Mouse (Mus musculus) gastrocnemius, postnatal 10 days (tissue): ENCODE data around the gene Large1. TPM values are rescaled to one million over a fixed set of nuclear protein-coding genes. Genes with fewer than 3 reads are reported as not detected.
"Not testable (repeated sequence)": the region's sequence is repeated elsewhere in the genome, so short reads cannot be mapped to it uniquely, and the experiment has no call there.

Experiments
- DNase-seq: peaks from one replicate; pipeline ENCODE4 v3.0.0; 2021; ENCODE audit warnings: mixed read lengths
- total RNA-seq, 2 experiments: library from RNA; stranded (reverse); gene quantifications; 2 replicates each; pipeline ENCODE4 v1.2.3; 2021

Large1 gene
- total RNA-seq, 2 experiments from 2014 or later = 25.1 to 26.9 TPM

DNA sequence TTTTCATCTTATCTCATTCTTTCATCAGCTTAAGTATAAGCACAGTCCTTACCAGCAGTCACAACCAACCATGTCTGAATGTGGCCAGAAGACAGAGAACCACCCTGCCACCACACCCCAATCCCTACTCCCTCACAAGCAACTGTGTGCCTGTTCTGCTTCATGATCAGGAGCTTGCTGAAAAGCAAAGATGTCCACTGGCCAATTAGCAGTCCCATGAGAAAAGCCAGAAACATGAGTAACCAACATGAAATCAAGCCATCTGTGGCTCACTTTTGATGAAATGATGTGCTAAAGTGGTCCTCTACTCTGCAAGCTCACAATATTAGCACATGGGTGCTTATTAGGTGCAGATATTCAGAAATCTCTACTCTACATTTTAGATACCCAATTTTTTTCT lies 57.8 kb downstream of the Large1 start:
- no peak for DNase-seq

DNA sequence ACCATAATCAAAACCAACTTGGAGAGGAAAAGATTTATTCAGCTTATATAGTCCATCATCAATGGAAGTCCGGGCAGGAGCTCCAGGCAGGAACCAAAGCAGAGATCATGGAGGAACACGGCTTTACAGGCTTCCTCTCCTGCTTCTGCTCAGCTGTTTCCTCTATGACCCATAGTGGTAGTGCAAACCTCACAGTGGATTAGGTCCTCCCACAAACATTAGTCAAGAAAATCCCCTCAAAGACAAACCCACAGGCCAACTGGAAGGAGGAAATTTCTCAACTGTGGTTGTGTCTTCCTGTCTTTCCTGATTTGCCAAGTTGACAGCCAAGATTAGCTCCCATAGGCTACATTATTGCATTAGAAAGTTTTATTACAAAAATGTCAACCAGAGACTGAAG lies 59.7 kb downstream of the Large1 start:
- no peak for DNase-seq

DNA sequence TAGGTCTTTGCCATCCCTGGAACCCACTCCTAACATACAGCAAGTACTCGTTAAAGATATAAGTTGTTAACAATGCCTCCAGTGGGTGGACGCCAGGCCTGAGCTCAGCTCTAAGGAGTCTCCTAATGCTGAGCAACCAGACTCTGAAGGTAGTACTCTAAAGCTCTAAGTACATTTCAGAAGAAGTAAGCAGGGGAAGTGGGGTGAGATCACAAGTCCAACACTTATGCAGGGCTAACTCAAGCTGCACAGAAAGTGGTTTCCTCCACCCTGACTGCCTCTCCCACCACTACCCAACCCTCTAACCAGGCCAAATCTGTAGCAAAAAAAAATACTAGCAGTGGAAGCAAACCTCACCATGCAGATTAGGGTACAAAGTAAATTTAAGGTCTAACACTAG lies 61.7 kb downstream of the Large1 start:
- no peak for DNase-seq

DNA sequence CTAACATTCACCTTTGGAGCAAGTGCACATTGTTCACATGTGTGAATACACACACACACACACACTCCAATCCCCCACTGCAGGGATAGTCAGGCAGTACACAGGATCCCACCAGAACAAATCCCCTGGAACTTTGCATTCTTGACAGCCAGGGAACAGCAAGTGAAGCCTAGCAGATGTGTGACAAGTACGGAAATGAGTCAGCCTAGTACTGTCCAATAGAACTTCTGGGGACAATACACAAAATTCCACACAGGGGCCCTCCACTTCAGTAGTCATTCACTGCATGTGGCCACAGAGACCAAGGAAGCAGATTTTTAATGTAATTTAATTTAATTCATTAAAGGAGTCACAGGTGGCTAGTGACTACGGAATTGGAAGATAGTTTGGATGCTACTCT lies 62.7 kb downstream of the Large1 start:
- no peak for DNase-seq

DNA sequence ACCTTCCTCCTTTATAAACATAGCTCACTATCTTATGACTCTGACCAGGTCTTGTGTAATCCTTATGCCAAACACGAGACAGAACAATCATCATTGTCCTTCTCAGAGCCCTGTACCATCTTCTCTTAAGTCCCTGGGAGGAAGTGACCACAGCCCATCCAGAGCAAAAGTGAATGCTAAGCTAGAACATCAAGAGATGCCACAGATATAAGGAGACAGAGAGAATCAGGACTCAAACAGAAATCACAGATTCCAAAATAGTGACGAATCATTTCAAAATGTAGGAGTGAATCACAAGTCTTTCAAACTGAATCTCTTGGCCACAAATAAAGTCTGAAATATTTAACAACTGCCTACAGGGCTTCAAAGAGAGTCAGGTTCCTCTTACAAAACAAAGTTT lies 63.5 kb downstream of the Large1 start:
- DNase-seq = no peak

DNA sequence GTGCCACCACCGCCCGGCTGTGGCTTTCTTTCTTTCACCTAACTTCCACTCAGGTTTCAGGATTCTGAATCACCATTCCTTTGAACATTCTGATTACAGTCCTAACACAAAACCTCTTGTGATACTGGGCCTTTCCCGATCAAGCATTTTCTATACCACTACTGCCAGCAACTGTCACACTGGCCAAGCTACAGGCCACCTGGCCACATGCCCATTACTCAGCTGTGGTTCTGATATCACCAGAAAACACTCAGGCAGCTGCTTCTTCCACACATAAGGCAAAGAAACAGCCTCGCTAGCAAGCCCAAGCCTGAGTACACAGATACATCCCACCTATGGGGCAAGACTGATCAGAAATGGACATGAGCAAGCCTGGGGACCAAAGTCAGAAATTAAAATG lies 71.3 kb downstream of the Large1 start:
- peak; percentile 38 for DNase-seq

DNA sequence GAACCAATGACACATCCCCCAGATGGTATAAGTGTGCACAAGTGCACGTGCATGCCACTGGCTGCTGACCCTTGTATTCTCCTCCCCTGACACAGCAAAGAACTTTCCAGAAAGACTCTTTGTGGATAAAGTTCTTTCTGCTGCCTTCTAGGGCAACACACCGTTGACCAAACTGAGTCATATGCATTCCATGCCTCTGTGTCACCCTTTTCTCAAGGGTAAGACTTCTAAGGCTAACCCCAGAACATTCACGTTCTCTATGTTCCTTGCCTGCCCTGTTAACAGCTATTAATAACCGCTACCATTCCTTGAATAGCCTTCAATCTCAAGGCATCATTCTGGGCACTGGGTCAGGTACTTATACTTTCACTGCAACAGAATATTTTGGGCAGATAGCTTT lies 77.3 kb downstream of the Large1 start:
- no peak for DNase-seq

DNA sequence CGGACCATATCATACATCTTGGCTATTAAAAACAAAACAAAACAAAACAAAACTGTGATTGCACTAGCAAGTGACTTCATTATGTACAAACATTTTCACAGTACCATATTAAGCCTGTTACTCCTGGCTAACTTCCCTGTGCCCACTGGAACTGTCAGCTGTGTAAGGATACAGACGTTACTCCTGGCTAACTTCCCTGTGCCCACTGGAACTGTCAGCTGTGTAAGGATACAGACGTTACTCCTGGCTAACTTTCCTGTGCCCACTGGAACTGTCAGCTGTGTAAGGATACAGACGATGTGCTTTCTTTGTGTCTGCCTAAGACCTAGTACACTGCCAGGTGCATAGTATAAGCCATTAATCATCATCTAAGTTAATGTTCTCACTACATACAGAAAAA lies 77.9 kb downstream of the Large1 start:
- not testable (repeated sequence) for DNase-seq

DNA sequence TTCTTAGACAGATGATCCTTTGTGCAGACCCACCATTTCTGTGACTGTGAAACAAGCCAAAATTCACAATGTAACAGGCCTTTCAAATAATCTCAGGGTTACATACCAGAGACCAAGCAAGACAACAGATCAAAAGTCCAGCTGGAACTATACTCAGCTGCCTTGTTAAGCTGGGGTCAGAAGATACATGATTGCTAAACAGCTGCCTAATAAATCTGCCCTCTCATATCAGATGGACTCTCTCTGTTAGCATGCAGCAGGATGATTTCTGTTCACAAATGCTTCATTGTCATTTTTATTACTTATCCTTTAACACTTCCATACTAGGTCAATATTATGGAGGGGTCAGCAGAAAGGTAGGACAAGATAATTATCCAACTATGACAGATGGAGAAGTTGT lies 80.2 kb downstream of the Large1 start:
- no peak for DNase-seq

DNA sequence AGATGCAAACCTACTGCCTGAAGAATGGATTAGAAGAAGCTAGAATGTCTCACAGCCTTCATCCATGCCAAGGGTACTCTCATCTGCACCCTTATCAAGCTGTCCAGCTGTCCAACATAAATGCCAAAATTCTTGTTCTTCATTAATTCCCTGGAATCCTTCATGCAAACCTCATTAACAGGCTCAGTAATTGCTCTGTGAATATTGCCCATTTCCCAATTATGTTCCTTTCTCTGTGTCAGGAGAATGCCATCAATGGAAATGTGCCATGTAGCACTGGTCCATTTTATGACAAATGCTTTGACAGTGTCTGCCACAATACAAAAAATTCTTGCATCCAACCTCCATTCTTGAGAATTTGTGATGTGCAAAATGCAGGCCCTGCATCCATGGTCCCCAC lies 82.3 kb downstream of the Large1 start:
- no peak for DNase-seq

DNA sequence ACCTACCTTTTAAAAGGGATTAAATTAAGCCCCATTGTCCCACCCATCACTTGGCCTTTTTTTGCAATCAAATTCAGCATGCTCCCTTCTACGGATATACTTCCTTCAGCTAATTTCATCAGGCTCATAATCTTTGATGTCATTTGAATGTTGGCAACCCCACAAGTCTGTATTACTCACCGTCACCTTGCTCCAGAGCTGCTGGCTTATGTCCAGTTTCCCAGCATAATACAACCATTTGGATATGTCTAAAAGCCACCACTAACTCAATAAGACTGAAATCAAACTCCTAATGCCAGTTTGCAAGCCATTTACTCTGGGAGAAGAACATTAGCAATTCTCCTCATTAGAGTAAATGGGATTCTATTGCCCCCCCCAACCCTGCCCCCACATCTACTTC lies 95.4 kb downstream of the Large1 start:
- no peak for DNase-seq

DNA sequence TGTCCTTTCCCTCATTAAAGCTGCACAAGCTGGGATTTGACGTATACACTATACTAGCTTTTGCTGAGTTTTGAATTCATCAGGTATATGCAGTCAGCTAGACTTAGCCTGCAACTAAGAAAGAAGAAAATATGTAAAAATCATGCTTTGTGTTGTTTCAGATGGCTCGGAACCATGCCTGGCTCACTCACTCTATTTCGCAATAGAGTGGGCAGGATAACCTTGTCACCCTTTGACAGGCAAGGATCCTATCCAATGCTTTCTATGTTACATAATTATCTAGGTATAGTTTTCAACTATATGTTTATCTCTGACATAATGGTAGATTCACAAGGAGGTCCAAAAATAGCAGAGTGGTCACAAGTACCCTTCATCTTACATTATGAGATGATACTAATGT lies 109.2 kb downstream of the Large1 start:
- no peak for DNase-seq

DNA sequence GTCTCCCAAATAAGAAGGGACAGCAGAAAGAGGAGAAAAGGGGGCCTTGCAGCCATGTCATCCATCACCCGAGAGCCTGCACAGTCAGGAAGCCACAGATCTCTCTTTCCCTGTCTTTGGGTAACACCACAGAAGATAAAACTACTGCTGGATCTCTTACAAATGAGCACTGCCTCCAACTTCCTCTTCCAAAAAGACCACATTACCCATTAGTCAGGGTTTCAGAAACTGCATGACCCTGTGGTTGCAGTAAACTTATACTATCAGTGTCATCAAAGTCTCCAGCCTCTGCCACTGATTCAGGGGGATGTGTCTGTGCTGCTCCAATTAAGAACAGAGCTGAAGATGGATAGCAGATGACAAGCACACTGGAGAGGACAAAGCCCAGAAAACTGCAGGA lies 111.3 kb downstream of the Large1 start:
- DNase-seq = no peak

DNA sequence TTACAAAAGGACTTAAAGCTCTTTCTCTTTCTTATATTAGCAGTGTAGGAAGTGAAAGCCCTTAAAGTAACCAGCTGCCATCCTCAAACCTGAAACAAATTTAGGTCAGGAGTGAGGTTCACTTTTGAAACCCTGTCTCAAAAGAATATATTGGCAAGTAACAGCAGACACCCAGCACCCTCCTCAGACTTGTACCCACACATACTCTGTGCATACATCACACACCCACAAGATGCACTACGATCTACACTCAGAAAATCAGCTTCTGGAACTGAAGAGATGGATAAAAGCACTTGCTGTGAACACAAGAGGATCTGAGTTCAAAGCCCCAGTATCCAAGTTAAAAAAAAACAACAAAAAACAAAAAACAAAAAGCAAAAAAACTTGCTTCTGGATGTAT lies 119.1 kb downstream of the Large1 start:
- no peak for DNase-seq

DNA sequence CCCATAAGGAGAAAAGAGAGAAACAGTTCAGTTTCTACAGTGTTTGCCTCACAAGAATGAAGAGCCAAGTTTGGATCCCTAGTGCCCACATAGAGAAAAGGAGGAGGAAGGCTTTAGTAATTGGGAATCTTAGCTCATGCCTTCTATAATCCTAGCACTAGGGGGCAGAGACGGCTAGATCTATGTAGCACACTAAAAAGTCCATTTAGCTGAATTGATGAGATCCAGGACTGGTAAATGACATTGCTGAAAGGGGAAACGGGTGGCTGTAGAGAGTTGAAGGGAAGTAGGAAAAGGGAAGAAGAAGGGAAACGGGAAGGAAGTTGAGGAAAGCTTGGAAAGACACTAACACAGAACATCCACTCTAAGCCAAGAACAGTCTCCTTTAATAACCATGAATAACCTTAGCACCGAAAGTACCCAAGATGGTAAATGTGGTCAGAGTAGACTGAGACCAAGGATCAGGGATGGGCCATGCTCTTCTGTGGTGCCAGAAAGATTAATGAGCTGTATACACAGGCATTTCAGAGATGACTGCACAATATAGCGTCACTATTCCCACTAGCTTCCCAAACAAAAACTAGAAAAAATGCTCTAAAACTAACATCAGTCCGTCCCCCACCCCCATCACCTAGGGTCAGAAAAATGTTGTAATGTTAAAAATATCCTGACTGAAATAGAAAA lies 119.8 kb downstream of the Large1 start:
- DNase-seq = no peak

DNA sequence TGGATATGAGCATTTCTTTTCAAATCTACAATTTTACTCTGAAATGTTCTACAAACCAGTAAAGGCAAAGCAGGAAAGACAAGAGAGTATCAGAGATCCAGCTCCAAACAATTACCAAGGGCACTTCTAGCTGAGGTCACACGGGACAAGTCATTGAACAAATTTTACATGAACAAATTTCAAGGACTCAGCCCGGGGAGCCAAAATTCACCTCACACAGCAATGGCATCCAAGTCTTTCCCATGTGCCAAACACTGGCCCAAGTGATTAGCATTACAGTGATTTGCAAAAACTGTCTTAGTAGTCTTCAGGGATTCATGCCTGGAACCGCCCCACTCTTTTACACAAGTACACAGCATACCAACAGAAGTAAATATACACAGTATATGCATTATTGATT lies 126.5 kb downstream of the Large1 start:
- no peak for DNase-seq

DNA sequence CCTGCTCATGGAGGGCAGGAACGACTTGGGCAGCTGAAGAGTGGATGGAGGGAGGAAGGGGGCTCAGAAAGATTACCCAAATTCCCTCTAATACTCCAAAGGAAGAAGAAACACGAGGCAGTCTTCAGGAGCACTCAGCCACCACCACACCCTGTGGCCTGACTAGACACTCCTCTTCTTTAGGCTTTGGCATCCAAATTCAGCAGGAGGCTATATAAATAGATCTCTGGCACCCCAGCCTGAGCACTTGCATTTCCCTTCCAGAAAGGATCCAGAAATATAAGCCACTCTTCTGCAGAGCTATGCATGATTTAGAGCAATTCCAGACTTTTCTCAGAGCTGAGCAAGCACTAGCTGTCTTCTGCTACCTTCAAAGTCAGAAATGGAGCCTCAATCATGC lies 127.7 kb downstream of the Large1 start:
- DNase-seq = no peak

DNA sequence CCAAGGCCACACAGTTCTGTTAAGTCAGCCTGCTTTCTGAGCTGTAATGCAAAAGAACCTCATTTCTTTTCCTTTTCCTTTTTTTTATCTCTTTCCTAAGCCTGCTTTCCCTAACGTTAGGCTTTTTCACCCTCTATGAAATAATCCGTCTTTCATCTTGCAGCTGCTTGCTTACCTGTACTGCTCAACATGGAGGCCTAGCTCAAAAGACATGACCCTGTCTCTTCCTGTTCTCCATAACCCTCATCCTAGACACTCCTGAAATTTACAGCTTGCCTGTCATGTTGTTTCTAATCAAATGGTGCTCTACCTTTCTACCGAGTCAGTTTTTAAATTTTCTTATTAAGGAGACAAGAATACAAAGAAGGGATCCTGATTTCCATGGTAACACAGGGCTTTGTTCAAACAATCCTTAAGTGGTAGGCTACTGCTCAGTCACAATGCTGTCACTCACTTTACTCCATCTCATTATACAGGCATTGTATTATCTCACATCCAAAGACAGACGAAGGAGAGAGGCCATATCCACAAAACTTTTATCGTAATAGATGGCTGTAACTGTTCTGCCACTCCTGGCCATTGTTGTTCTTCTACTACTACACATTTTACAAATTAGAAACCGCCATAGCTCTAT lies 134.0 kb downstream of the Large1 start:
- DNase-seq = no peak

DNA sequence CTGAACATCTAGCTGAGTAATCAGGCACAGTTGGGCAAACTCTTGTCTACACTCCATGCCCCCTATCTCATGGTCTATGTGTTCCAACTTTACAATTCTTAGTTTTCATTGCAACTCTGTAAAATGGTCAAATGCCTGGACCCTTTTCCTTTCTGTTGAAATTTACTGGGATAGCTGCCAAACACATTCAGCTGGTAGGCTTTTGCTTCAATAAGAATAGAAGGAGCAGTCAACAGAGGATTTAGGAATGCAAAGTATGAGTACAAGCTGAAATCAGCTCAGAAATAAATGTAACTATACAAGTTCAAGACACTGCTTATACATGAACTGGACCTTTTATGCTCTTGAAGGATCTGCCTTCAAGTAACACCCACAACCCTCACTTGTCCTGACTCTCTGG lies 146.5 kb downstream of the Large1 start:
- no peak for DNase-seq

DNA sequence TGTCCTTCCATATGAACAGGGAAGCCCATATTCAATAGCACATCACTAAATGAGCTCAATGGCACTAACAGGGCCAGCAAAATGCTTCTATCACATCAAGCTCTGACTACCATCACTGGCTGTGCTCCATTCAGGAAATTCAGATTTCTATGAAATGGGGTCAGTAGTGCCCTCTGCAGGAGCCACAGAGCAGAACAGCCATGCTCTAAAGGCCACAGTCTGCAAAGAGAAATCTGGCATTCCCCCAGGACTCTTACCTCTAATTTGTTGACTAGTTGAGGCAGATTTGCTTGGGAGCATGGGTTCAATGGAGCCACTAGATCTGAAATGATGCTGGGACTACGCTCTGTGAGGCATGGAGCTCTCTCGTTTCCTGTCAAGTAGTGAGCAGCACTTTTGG lies 151.5 kb downstream of the Large1 start:
- DNase-seq = no peak

DNA sequence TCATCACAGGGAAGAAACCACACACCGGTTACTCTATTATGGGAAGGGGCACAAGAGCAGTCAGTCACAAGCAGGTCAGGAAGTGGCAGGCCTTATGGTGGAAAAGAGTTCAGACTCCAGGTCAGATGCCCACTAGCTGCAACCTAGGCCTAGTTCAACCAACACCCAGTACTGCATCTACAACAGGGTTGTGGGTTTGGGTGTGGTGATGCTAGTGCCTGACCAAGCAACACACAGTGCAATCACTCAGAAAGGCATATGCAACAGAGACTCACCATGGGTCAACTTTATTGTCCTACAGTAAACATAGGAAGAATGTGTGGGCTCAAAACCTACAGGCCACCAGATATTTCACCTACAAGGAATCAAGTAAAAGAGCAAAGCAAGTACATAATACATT lies 155.6 kb downstream of the Large1 start:
- DNase-seq = no peak

DNA sequence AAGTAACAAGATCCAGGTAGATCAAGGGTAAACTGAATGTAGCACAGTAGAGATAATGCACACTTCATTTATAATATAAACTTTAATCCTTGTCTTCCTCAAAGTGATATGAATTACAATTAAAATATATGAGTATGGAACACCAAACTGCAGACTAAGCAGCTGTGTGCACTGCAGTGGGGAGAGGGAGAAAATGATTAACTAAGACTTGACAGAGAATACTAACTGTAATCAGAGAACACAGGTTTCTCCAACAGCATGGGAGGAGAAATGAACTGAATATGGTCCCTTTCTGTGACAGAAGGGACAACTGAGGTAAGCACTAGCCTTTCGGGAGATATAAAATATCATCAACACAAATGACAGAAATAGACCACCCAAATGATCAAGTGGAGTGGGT lies 164.7 kb downstream of the Large1 start:
- DNase-seq = no peak

DNA sequence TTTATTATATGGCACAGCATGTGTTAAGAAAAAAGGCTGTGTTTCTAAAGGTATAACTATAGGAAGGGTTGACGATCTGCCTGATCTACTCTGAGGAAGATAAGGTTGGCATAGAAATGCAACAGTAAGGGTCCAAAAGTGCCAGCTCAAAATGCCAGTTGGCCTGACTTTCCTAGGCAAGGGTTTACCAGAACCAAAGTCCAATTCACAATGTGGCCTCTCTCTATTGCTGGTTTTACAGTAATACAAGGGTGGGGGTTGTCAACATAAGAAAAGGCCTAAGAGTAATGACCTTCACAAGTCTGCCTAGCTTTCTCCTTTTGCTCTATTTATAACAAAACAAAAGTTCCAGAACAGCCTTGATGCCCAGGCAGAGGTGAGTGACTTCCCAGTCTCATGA lies 166.0 kb downstream of the Large1 start:
- DNase-seq = no peak

DNA sequence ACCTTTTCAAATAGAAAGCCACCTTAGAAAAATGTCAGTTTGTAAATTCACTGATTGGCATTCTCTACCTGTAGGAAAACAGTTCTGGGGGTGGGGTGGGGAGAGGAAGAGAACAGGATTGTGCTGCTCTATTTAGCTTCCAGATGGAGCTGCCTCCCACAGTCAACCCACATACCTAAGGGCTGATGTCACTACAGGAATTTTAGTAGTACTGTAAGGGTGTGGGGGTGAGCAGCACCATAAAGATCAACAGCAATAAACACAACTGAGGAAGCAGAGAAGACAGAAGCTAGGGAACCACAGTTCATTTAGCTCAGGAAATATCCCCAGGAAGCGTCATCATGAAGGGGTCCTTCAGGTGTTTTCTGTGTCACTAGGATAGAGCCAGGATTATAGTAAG lies 174.9 kb downstream of the Large1 start:
- DNase-seq = no peak

DNA sequence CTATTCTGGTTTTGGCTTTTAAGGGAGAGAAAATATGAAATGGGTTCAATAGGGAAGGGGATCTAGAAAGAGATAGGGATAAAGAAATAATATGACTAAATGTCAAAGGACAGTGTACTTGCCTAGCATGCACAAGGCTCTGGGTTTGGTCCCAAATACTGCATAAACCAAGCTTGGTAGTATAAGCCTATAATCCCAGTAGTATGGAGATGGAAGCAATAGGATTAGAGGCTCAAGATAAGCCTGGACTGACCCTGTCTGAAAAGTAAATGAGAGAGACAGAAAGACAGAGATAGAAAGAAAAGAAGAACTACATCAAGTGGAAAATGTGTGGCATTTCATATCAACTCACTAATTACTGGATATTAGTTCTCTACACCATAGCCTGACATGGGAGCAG lies 180.7 kb downstream of the Large1 start:
- no peak for DNase-seq
